Mouse (Mus musculus) lung, postnatal 0 days (tissue): ENCODE measurements around the gene Ddhd1.
A peak's percentile ranks its signal among the peaks of the same experiment; 100 is the strongest.

Experiments used
- CTCF ChIP-seq: IDR thresholded peaks from 2 replicates; pipeline ENCODE4 v1.5.1; 2016; ENCODE audit warnings: antibody characterized with exemption, mild to moderate bottlenecking
- EP300 ChIP-seq: IDR thresholded peaks from 2 replicates; pipeline ENCODE4 v1.6.1; 2016; ENCODE audit warnings: antibody characterized with exemption, mild to moderate bottlenecking, control low read depth

DNA sequence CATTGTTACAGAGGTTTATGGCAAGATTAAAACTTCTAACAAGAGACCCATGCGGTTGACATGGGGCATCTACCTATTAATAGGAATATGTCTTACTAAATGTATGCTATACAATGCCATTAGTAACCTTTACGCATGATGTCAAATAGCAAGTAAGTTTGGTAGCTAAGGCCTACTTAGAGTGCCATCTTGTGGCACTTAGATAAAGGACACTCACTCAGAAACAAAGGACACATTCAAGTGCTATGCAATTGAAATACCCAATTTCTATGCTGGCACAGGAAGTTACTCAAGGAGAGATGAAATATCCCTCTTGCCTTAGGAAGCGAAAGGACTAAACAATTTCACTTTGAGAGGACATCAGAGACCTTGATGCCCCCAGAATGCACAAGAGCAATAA, 55.9 kb downstream of the Ddhd1 start:
- peak; percentile 84 for TF ChIP-seq CTCF
- no peak for TF ChIP-seq EP300
